Mouse (Mus musculus) forebrain, embryonic 14.5 days (tissue): ENCODE measurements around the gene Tnfrsf19. TPM values are rescaled to one million over a fixed set of nuclear protein-coding genes. Genes with fewer than 3 reads are reported as not detected.

Experiments
- polyA plus RNA-seq: library from polyadenylated mRNA; unstranded; fragments of >200 nt; fragmentation: Nextera tagmentation; extraction: Ambion mirVana; gene quantifications from 2 replicates; pipeline ENCODE4 v1.2.1, GENCODE M21; 2014

Tnfrsf19 gene
- polyA plus RNA-seq, 1 experiment from 2014 or later, result 71.9 TPM

Other genes starting within 250 kb of the Tnfrsf19 start
- 7.9 and 10.5 TPM in 2 replicates for gene Sacs, start 92.0 kb upstream of the Tnfrsf19 start, polyA plus RNA-seq
- gene Sgcg, start 212.0 kb upstream of the Tnfrsf19 start, polyA plus RNA-seq, result 0.06 TPM in 1 of 2 replicates, not detected in the other